Mouse (Mus musculus) C2C12 (cell line): ENCODE measurements at regions not wholly inside any gene's neighbourhood (a gene's known extent, or its start where the extent isn't known, plus 50 kb on each side); places are given as distances from the start of the nearest gene placed in this dataset.
A peak's percentile ranks its signal among the peaks of the same experiment; 100 is the strongest.

Experiments used
- H3K27me3 ChIP-seq: one replicate; pipeline ENCODE4 v1.6.1; 2011; ENCODE audit not compliant: control insufficient read depth, insufficient read depth, insufficient read length
- H3K36me3 ChIP-seq: one replicate; pipeline ENCODE4 v1.6.1; 2011; ENCODE audit not compliant: control insufficient read depth, insufficient read depth
- H3K4me3 ChIP-seq: one replicate; pipeline ENCODE4 v1.5.1; 2011; ENCODE audit warnings: mild to moderate bottlenecking, control low read depth; ENCODE audit not compliant: poor library complexity, insufficient read depth, severe bottlenecking
- H3K79me2 ChIP-seq: one replicate; pipeline ENCODE4 v1.6.1; 2011; ENCODE audit not compliant: control insufficient read depth, insufficient read depth
- H3K79me3 ChIP-seq: one replicate; pipeline ENCODE4 v1.6.1; 2011; ENCODE audit warnings: low read depth, control low read depth
- H3ac ChIP-seq: one replicate; pipeline ENCODE3; 2011; ENCODE audit warnings: low read depth; ENCODE audit not compliant: control insufficient read depth, insufficient read length
- CEBPB ChIP-seq: IDR thresholded peaks from one replicate; pipeline ENCODE4 v1.6.1; 2011; ENCODE audit warnings: low read depth, mild to moderate bottlenecking, control low read depth, moderate library complexity
- CTCF ChIP-seq: IDR thresholded peaks from one replicate; pipeline ENCODE4 v1.5.1; 2011; ENCODE audit not compliant: control insufficient read depth, insufficient read depth, insufficient read length
- FOSL1 ChIP-seq: IDR thresholded peaks from one replicate; pipeline ENCODE4 v1.8.0; 2011; ENCODE audit warnings: mild to moderate bottlenecking, low read length; ENCODE audit not compliant: poor library complexity, insufficient read depth, severe bottlenecking
- MAX ChIP-seq: IDR thresholded peaks from one replicate; pipeline ENCODE4 v1.6.1; 2011; ENCODE audit warnings: mild to moderate bottlenecking, control low read depth
- MYOD1 ChIP-seq: IDR thresholded peaks from one replicate; pipeline ENCODE4 v1.6.1; 2011; ENCODE audit warnings: low read depth; ENCODE audit not compliant: control insufficient read depth, insufficient read length
- MYOG ChIP-seq: IDR thresholded peaks from one replicate; pipeline ENCODE4 v1.6.1; 2011; ENCODE audit not compliant: control insufficient read depth, insufficient read length; ENCODE audit errors: extremely low read depth
- USF1 ChIP-seq: IDR thresholded peaks from one replicate; pipeline ENCODE4 v1.6.1; 2011; ENCODE audit warnings: low read depth, mild to moderate bottlenecking, control low read depth, moderate library complexity

- TF ChIP-seq USF1 = no peak
- no peak for TF ChIP-seq MYOG
- TF ChIP-seq CTCF = no peak
- TF ChIP-seq FOSL1 = no peak
- TF ChIP-seq MYOD1 = no peak
- no peak for TF ChIP-seq CEBPB
- no peak for TF ChIP-seq MAX
- no peaks in the 10 kb centered on the region for H3K79me3 ChIP-seq
- no peaks in the 10 kb centered on the region for H3K27me3 ChIP-seq
- no peak overlapping the region for H3K4me3 ChIP-seq
- no peak overlapping the region for H3ac ChIP-seq
- no peaks in the 10 kb centered on the region for H3K79me2 ChIP-seq
- no peaks in the 10 kb centered on the region for H3K36me3 ChIP-seq
Observed at GRCm38 (mm10) chr17:9845451-9846075, 176.0 kb upstream of the Pabpc6 start.

DNA sequence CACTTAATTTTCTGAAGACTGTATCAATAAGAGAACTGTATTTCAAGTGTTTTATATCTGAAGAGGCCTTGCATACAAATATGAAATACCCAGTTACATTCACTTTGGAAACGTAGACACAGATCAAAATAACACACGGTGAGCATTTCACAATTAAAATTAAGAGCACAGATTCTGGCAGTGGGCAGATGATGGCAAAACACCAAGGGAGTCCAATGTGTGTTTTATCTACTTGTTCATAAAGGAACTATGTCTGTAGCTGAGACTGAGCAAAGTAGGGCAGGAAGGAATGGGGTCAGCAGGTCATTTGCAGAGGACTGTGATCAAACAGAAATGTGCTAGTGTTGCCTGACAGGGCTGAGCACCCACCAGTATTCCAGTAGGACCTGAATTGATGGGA is 171.6 kb upstream of the Pabpc6 start:
- Histone ChIP-seq H3K36me3 (no peaks in the 10 kb centered on the region), H3K27me3 (no peaks in the 10 kb centered on the region), H3K79me3 (no peaks in the 10 kb centered on the region), H3K4me3 (no peak overlapping the region), H3K79me2 (no peaks in the 10 kb centered on the region), H3ac (no peak overlapping the region)
- TF ChIP-seq FOSL1 = no peak
- TF ChIP-seq CEBPB = no peak
- TF ChIP-seq MYOG = no peak
- TF ChIP-seq MYOD1 = no peak
- no peak for TF ChIP-seq USF1
- TF ChIP-seq CTCF = no peak
- no peak for TF ChIP-seq MAX

- no peaks in the 10 kb centered on the region for H3K27me3 ChIP-seq
Observed at GRCm38 (mm10) chr17:9839256-9839655, 169.7 kb upstream of the Pabpc6 start.

DNA sequence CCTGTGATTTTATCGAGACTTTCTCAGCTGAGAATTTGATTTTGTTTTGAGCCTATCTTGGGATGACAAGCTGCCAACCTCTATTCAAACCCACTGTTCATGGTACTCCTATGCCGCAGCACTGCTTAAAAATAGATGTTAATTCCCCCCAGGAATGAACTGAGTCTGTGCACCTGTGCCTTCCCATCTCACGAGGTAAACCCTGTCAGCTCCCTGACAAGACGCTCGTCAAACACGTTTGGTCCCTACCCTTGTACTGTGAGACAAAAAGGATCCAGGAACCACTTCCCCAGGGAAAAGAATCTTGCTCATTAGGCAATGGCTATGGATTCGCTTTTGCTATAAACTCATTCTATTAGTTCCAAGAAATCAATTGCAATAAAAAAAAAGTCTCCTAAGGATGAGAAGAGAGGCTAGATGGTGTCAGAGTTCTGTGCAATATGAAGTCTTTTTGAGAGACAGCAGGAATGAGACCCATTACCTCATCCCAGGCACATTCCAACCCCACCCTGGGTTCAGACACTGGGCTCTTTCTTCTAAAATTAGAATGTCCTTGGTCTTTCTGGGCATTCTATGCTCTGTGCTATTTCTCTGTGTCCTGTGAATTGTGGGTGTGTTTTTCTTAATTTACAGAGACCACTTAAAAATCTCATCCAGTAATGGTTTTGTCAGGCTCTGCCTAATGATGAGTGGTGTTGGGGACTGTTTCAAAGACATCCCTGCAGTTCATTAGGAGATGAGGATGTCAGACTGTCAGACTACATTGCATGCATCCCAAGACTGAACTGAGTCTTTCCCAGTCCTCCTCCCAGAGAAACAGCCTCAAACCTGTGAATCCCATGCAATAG is 167.7 kb upstream of the Pabpc6 start:
- Histone ChIP-seq H3K27me3 (no peaks in the 10 kb centered on the region), H3K79me3 (no peaks in the 10 kb centered on the region), H3K36me3 (no peaks in the 10 kb centered on the region), H3ac (no peak overlapping the region), H3K79me2 (no peaks in the 10 kb centered on the region), H3K4me3 (no peak overlapping the region)
- TF ChIP-seq MYOG (no peak), USF1 (no peak), FOSL1 (no peak), CEBPB (no peak), MAX (no peak), CTCF (no peak), MYOD1 (peak; percentile 25)

More at GRCm38 (mm10) chr17:9839256-9839655, 169.7 kb upstream of the Pabpc6 start:
- Histone ChIP-seq H3K4me3 (no peak overlapping the region), H3K36me3 (no peaks in the 10 kb centered on the region), H3K79me3 (no peaks in the 10 kb centered on the region), H3ac (no peak overlapping the region), H3K79me2 (no peaks in the 10 kb centered on the region)
- TF ChIP-seq MYOG (no peak), CEBPB (no peak)

- H3K27me3 ChIP-seq = no peaks in the 10 kb centered on the region
- TF ChIP-seq CEBPB = no peak
- TF ChIP-seq CTCF = no peak
- no peak for TF ChIP-seq FOSL1
- TF ChIP-seq MYOG = no peak
- TF ChIP-seq USF1 = no peak
- TF ChIP-seq MAX = no peak
- no peak for TF ChIP-seq MYOD1
- no peak overlapping the region for H3K4me3 ChIP-seq
- no peak overlapping the region for H3ac ChIP-seq
- no peaks in the 10 kb centered on the region for H3K79me2 ChIP-seq
- no peaks in the 10 kb centered on the region for H3K79me3 ChIP-seq
- no peaks in the 10 kb centered on the region for H3K36me3 ChIP-seq
Observed at GRCm38 (mm10) chr17:9829895-9830294, 160.4 kb upstream of the Pabpc6 start.

DNA sequence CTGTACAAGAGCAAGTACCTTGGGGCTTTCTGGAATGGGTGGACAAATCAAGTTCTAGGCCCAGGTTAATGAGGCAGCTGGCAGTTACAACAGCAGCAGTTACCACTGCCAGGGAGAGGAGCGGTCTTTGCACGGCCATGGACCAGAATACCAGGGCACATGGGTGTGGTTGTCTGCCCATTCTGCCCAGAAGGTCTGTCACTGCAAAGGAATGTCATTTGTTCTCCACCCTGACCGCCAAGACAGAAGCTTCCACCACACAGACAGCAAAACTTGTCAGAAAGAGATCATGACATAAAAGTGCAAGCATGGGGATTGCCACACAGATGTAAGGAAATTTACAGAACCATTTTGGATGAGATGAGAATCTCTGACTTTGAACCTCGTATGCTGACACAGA is 151.8 kb upstream of the Pabpc6 start:
- peak; percentile 47 for TF ChIP-seq MYOD1
- TF ChIP-seq FOSL1 = no peak
- no peak for TF ChIP-seq CTCF
- TF ChIP-seq USF1 = peak; percentile 4
- TF ChIP-seq CEBPB = peak; percentile 91
- TF ChIP-seq MAX = peak; percentile 39
- TF ChIP-seq MYOG = no peak
- Histone ChIP-seq H3K27me3 (no peaks in the 10 kb centered on the region), H3K79me2 (no peaks in the 10 kb centered on the region), H3K79me3 (no peaks in the 10 kb centered on the region), H3ac (no peak overlapping the region), H3K4me3 (no peak overlapping the region), H3K36me3 (no peaks in the 10 kb centered on the region)
